Mouse (Mus musculus) G1E (cell line): Measurements from ENCODE around the gene Osbpl9.

Experiments used
- CTCF ChIP-seq: IDR thresholded peaks from 2 replicates; pipeline ENCODE4 v1.5.1; 2012; ENCODE audit warnings: low read depth, low read length, inconsistent platforms, mixed read lengths
- GATA1 ChIP-seq: IDR thresholded peaks from 2 replicates; pipeline ENCODE4 v1.6.1; 2012; ENCODE audit warnings: borderline replicate concordance, low read length, inconsistent platforms, mixed read lengths
- GATA2 ChIP-seq: IDR thresholded peaks from 2 replicates; pipeline ENCODE4 v1.6.1; 2012; ENCODE audit warnings: low read depth, low read length, inconsistent platforms, borderline replicate concordance
- POLR2AphosphoS5 ChIP-seq: IDR thresholded peaks from 2 replicates; pipeline ENCODE4 v1.6.1; 2012; ENCODE audit warnings: low read depth, low read length, inconsistent platforms; ENCODE audit not compliant: insufficient replicate concordance
- TAL1 ChIP-seq: conservative IDR thresholded peaks from 2 replicates; pipeline ENCODE4 v1.6.1; 2012; ENCODE audit warnings: low read depth, low read length, inconsistent platforms, mixed read lengths

DNA sequence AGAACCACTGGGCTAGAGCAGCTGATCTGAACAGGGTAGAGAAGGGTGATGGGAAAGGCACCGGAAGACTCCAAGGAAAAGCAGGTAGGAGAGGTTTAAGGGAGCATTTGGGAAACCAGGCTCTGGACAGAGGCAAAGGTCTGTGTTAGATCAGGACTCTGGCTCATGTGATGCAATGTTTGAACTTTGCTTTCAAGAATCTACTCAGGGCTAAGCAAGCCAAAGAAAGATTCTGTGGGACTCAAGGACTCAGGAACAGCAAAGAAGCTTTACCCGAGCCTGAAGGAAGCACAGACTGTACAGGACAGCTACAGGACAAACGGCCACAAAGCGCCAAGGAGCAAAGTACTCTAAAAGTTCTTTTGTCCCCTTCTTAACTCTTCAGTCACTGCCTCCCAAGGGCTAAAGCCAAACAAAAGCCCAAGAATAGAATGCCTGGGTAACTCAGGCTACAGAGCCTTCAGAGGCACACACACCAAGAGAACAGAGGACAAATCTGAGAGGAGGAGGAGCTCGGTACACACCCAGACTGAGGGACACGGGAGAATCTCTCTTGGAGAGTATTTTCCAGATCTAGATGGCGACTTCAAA is 89.1 kb downstream of the Osbpl9 start:
- no peak for TF ChIP-seq CTCF
- TF ChIP-seq TAL1, result no peak
- no peak for TF ChIP-seq GATA2
- TF ChIP-seq GATA1, result no peak
- TF ChIP-seq POLR2AphosphoS5, result no peak
